Mouse (Mus musculus) MEL (cell line): ENCODE measurements at regions not wholly inside any gene's neighbourhood (a gene's known extent, or its start where the extent isn't known, plus 50 kb on each side); places are given as distances from the start of the nearest gene placed in this dataset.

Experiments used
- DNase-seq: peaks from one replicate; pipeline ENCODE4 v3.0.0; 2011; ENCODE audit warnings: low read depth, low spot score
- H3K27ac ChIP-seq: 2 replicates; pipeline ENCODE4 v1.5.1; 2012; ENCODE audit warnings: low read depth, mild to moderate bottlenecking, control low read depth, low read length, moderate library complexity; ENCODE audit not compliant: control insufficient read depth
- H3K27me3 ChIP-seq, 2 experiments: fragments of 150-350 bp in 1 of 2; sonication (generic) in 1 of 2; 2 replicates each; pipeline ENCODE4 v1.6.1; 2012; ENCODE audit warnings: low read length in 2 of 2, mild to moderate bottlenecking in 2 of 2, improper control_type of control experiment in 1 of 2, moderate library complexity in 1 of 2; ENCODE audit not compliant: insufficient read depth in 2 of 2, control insufficient read depth in 1 of 2
- H3K36me3 ChIP-seq, 2 experiments: 2 replicates each; pipeline ENCODE4 v1.6.1; 2012 to 2014; ENCODE audit warnings: low read length in 2 of 2, improper control_type of control experiment in 1 of 2, inconsistent platforms in 1 of 2, mild to moderate bottlenecking in 1 of 2; ENCODE audit not compliant: insufficient read depth in 2 of 2, control insufficient read depth in 1 of 2
- H3K4me1 ChIP-seq, 2 experiments: fragments of 150-350 bp in 1 of 2; sonication (generic) in 1 of 2; 2 replicates each; pipeline ENCODE4 v1.6.1; 2012; ENCODE audit warnings: low read length in 2 of 2, improper control_type of control experiment in 1 of 2, mild to moderate bottlenecking in 1 of 2; ENCODE audit not compliant: insufficient read depth in 2 of 2, control insufficient read depth in 1 of 2
- H3K4me3 ChIP-seq, 2 experiments: fragments of 150-350 bp in 1 of 2; sonication (generic) in 1 of 2; 2 replicates each; pipeline ENCODE4 v1.5.1; 2012; ENCODE audit warnings: low read depth in 2 of 2, low read length in 2 of 2, mild to moderate bottlenecking in 2 of 2, moderate library complexity in 2 of 2, control low read depth in 1 of 2, improper control_type of control experiment in 1 of 2; ENCODE audit not compliant: control insufficient read depth in 1 of 2, insufficient read depth in 1 of 2
- H3K79me2 ChIP-seq: 2 replicates; pipeline ENCODE4 v1.6.1; 2012; ENCODE audit warnings: mild to moderate bottlenecking, low read length, moderate library complexity; ENCODE audit not compliant: control insufficient read depth, poor library complexity, insufficient read depth
- H3K9ac ChIP-seq: 2 replicates; pipeline ENCODE4 v1.6.1; 2012; ENCODE audit warnings: low read depth, mild to moderate bottlenecking, control low read depth, low read length, moderate library complexity; ENCODE audit not compliant: control insufficient read depth, poor library complexity, severe bottlenecking
- H3K9me3 ChIP-seq: fragments of 150-350 bp; sonication (generic); replicated peaks from 2 replicates; pipeline ENCODE4 v1.6.1; 2012; ENCODE audit warnings: mild to moderate bottlenecking, low read length, improper control_type of control experiment, moderate library complexity; ENCODE audit not compliant: insufficient read depth
- BHLHE40 ChIP-seq: IDR thresholded peaks from 2 replicates; pipeline ENCODE4 v1.6.1; 2012; ENCODE audit warnings: low read depth, mild to moderate bottlenecking, inconsistent platforms, low read length, improper control_type of control experiment, borderline replicate concordance
- CHD1 ChIP-seq: IDR thresholded peaks from 2 replicates; pipeline ENCODE4 v1.6.1; 2012; ENCODE audit warnings: low read depth, mild to moderate bottlenecking, inconsistent platforms, low read length, improper control_type of control experiment
- CHD2 ChIP-seq: IDR thresholded peaks from 2 replicates; pipeline ENCODE4 v1.6.1; 2011; ENCODE audit warnings: low read length, improper control_type of control experiment
- ELF1 ChIP-seq: IDR thresholded peaks from 2 replicates; pipeline ENCODE4 v1.6.1; 2014; ENCODE audit warnings: low read depth, mild to moderate bottlenecking, inconsistent platforms, low read length, improper control_type of control experiment, moderate library complexity
- EP300 ChIP-seq, 2 experiments: IDR thresholded peaks; 2 replicates each; pipeline ENCODE4 v1.6.1; 2011; ENCODE audit warnings: improper control_type of control experiment in 2 of 2, low read length in 2 of 2, low read depth in 1 of 2, mild to moderate bottlenecking in 1 of 2
- ETS1 ChIP-seq: IDR thresholded peaks from 2 replicates; pipeline ENCODE4 v1.6.1; 2012; ENCODE audit warnings: low read depth, mild to moderate bottlenecking, inconsistent platforms, low read length, improper control_type of control experiment, moderate library complexity
- HCFC1 ChIP-seq: IDR thresholded peaks from 2 replicates; pipeline ENCODE4 v1.6.1; 2012; ENCODE audit warnings: low read depth, mild to moderate bottlenecking, inconsistent platforms, low read length, improper control_type of control experiment, moderate library complexity
- JUND ChIP-seq: IDR thresholded peaks from 2 replicates; pipeline ENCODE4 v1.6.1; 2011; ENCODE audit warnings: low read depth, mild to moderate bottlenecking, improper control_type of control experiment, low read length
- KAT2A ChIP-seq: conservative IDR thresholded peaks from 2 replicates; pipeline ENCODE4 v1.6.1; 2012; ENCODE audit warnings: low read depth, low read length, improper control_type of control experiment, inconsistent platforms
- MAFK ChIP-seq: IDR thresholded peaks from 2 replicates; pipeline ENCODE4 v1.6.1; 2011; ENCODE audit warnings: low read depth, mild to moderate bottlenecking, low read length, improper control_type of control experiment, borderline replicate concordance
- MAX ChIP-seq: IDR thresholded peaks from 2 replicates; pipeline ENCODE4 v1.6.1; 2011; ENCODE audit warnings: low read length, improper control_type of control experiment
- MXI1 ChIP-seq: IDR thresholded peaks from 2 replicates; pipeline ENCODE4 v1.6.1; 2011; ENCODE audit warnings: mild to moderate bottlenecking, low read depth, low read length, improper control_type of control experiment
- NRF1 ChIP-seq: IDR thresholded peaks from 2 replicates; pipeline ENCODE4 v1.6.1; 2014; ENCODE audit warnings: low read depth, mild to moderate bottlenecking, inconsistent platforms, low read length, improper control_type of control experiment, moderate library complexity; ENCODE audit not compliant: poor library complexity, insufficient read depth, severe bottlenecking
- RAD21 ChIP-seq: IDR thresholded peaks from 2 replicates; pipeline ENCODE4 v1.6.1; 2011; ENCODE audit warnings: mild to moderate bottlenecking, low read depth, low read length, improper control_type of control experiment
- RCOR1 ChIP-seq: IDR thresholded peaks from 2 replicates; pipeline ENCODE4 v1.6.1; 2012; ENCODE audit warnings: low read depth, mild to moderate bottlenecking, inconsistent platforms, low read length, improper control_type of control experiment
- SIN3A ChIP-seq: IDR thresholded peaks from 2 replicates; pipeline ENCODE4 v1.6.1; 2012; ENCODE audit warnings: low read length, improper control_type of control experiment, inconsistent platforms
- TBP ChIP-seq: IDR thresholded peaks from 2 replicates; pipeline ENCODE4 v1.8.0; 2011; ENCODE audit warnings: low read depth, low read length, improper control_type of control experiment
- TCF12 ChIP-seq: IDR thresholded peaks from 2 replicates; pipeline ENCODE4 v1.6.1; 2014; ENCODE audit warnings: low read depth, mild to moderate bottlenecking, inconsistent platforms, low read length, improper control_type of control experiment, moderate library complexity
- UBTF ChIP-seq: IDR thresholded peaks from 2 replicates; pipeline ENCODE4 v1.6.1; 2012; ENCODE audit warnings: low read depth, mild to moderate bottlenecking, inconsistent platforms, low read length, improper control_type of control experiment, moderate library complexity, borderline replicate concordance; ENCODE audit not compliant: insufficient read depth
- USF1 ChIP-seq: IDR thresholded peaks from 2 replicates; pipeline ENCODE4 v1.6.1; 2014; ENCODE audit warnings: low read depth, mild to moderate bottlenecking, inconsistent platforms, low read length, improper control_type of control experiment, moderate library complexity
- USF2 ChIP-seq, 2 experiments: IDR thresholded peaks; 2 replicates each; pipeline ENCODE4 v1.6.1; 2011 to 2012; ENCODE audit warnings: improper control_type of control experiment in 2 of 2, low read length in 2 of 2, borderline replicate concordance in 1 of 2, inconsistent platforms in 1 of 2, low read depth in 1 of 2, mild to moderate bottlenecking in 1 of 2; ENCODE audit not compliant: insufficient read depth in 1 of 2
- ZC3H11A ChIP-seq: IDR thresholded peaks from 2 replicates; pipeline ENCODE4 v1.6.1; 2012; ENCODE audit warnings: low read depth, mild to moderate bottlenecking, inconsistent platforms, low read length, improper control_type of control experiment
- ZMIZ1 ChIP-seq: IDR thresholded peaks from 2 replicates; pipeline ENCODE4 v1.6.1; 2012; ENCODE audit warnings: low read depth, mild to moderate bottlenecking, inconsistent platforms, low read length, improper control_type of control experiment, moderate library complexity

DNA sequence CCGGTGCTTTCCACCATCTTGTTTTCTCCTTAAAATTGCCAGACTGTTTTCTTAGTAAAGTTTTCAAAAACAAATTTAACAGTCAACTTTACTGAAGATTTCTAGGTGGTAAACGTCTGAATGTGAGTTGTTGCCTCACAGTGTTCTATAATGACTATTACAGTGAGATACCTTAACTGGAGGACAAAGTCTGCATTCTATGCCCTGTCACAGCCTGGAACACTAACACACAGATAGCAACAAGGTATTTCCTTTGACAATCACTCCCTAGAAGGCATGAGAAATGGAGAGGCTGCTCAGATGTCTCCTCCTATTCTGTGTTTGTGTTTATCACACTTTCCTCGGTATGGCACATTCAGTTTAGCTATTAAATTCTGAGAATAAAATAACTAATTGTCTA lies 430.8 kb downstream of the Col12a1 start:
- H3K4me1 ChIP-seq = no peaks in the 10 kb centered on the region
- no peak for TF ChIP-seq HCFC1
- no peak for TF ChIP-seq UBTF
- TF ChIP-seq RAD21 = no peak
- TF ChIP-seq SIN3A = no peak
- TF ChIP-seq ELF1 = no peak
- TF ChIP-seq TBP = no peak
- TF ChIP-seq EP300 (IDR thresholded peaks at IDR 0.05; ENCODE audit: low read depth in 1 of 2, low read length in 2 of 2) = no peak
- TF ChIP-seq NRF1 = no peak
- TF ChIP-seq, all 39 proteins: peak for 0
- Histone ChIP-seq H3K4me3 (no peak overlapping the region), H3K36me3 (no peaks in the 10 kb centered on the region), H3K9ac (no peak overlapping the region), H3K27me3 (no peaks in the 10 kb centered on the region), H3K27ac (no peak overlapping the region), H3K79me2 (no peaks in the 10 kb centered on the region), H3K9me3 (no peaks in the 10 kb centered on the region)
- DNase-seq = no peak

DNA sequence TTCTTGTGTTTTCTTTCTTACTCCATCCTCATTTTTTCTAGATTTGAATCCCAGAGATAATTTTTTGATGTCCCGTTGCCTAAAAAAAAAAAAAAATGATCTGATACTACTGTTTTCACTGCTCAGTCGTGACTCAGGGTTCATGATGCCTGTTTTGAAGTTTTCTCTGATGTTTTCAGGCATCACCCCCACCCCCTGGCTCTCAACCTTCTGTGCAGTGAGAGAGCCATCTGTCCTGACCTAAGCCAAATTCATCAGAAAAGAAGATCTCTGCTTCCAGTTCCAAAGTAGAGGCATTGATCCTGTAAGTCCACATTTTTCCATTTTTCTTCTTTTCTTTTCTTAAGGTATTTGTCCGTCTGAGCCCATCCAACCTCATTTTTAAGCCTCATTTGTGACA lies 423.3 kb downstream of the Col12a1 start:
- Histone ChIP-seq H3K9ac (no peak overlapping the region), H3K79me2 (no peaks in the 10 kb centered on the region), H3K4me3 (no peak overlapping the region), H3K27me3 (no peaks in the 10 kb centered on the region), H3K9me3 (no peaks in the 10 kb centered on the region), H3K4me1 (no peaks in the 10 kb centered on the region), H3K36me3 (no peaks in the 10 kb centered on the region), H3K27ac (no peak overlapping the region)
- TF ChIP-seq USF2 (IDR thresholded peaks at IDR 0.05; ENCODE audit: borderline replicate concordance in 1 of 2, insufficient read depth in 1 of 2, low read depth in 1 of 2, low read length in 2 of 2) = no peak
- TF ChIP-seq JUND = no peak
- no peak for TF ChIP-seq EP300 (IDR thresholded peaks at IDR 0.05; ENCODE audit: low read depth in 1 of 2, low read length in 2 of 2)
- no peak for TF ChIP-seq USF1
- TF ChIP-seq ZC3H11A = no peak
- TF ChIP-seq TCF12 = no peak
- TF ChIP-seq RCOR1 = no peak
- no peak for TF ChIP-seq MXI1
- TF ChIP-seq KAT2A = no peak
- no peak for TF ChIP-seq BHLHE40
- TF ChIP-seq ZMIZ1 = no peak
- TF ChIP-seq MAX = no peak
- no peak for TF ChIP-seq HCFC1
- no peak for TF ChIP-seq NRF1
- no peak for TF ChIP-seq MAFK
- TF ChIP-seq CHD2 = no peak
- no peak for TF ChIP-seq ETS1
- TF ChIP-seq CHD1 = no peak
- DNase-seq = no peak
